Mouse (Mus musculus): ENCODE data around the gene Pdia5.
A peak's percentile ranks its signal among the peaks of the same experiment; 100 is the strongest.

Gene Pdia5

DNA sequence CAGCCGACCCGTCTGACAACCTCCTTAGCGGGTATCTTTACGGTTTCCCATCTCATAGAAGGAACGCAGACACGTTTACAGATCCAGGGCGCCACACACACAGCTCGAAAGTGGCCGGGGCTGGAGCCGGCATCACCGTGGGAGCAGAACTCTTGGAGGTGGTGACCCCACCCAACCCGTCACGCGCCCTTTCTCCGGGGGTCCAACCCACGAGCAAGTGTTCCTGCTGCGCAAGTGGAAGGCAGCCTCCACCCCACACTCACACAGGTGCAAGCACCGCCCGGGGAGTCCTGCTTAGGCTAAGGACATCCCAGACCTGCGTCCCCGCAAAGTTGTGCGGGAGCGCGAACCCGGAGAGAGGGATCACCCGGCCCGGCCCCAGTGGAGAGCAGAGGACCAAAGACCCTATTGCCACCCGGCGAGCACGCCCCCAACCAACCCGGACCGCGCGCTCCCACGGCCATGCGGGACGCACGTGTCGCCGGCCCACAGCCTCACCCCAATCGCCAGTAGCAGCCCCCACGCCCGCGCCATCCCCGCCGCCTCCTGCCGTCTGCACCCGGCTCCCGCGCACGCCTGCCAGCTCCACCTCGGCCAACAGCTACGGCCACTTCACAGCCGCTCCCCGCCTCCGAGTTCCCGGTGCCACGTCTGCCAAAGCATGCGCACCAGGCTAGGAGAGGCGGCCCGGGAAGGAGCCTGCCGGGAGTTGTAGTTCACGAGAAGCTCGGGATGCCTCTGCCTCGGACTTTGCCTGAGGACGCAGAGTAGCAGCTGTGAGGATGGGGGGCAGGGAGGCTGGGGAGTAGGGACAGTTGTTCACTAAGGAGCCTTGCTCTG is at the start of gene Pdia5:
TSS of gene Pdia5 (minus strand) at position 643 of the 840 bp plus-strand sequence.
- peak; percentile 93 to 97 for DNase-seq

DNA sequence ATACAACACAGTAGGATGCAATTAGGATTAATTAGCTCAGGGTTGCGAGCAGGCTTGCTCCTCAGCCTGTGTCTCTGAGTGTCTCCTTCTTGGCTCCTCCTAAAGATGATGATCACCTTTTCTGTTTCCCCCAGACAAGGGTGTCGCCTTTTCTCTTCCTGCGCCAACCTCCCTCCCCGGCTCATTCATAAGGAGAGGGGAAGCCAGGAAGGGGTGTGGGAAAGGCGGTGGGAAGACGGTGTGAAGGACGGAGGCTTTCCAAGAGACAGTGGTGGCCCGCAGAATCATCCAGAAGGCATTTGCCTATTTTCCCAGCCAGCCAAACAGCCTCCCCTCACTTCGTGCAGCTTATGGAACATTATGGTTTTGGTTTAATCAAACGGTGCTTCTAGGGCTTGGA is 48.4 kb upstream of the Pdia5 start:
- peak; percentile 32 to 55 for DNase-seq

DNA sequence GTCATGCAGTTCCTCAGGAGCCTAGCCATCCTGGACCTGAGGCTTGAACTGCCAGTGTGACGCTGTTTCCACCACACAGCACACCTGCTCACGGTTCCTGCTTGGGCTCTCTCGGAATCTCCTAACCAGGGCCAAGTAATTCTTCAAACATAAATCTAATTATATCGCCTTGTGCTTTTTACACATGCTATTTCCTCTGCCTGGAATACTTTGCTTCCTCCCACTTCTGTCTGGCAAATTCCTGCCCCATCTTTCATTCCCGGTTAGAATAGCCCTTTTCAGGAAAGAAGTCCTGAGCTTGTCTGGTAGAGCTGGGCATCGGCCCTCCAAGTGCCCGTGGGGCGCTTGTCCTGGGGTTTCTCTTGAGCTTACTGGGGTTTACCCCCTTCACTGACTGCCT is 47.0 kb upstream of the Pdia5 start:
- DNase-seq: peak in 1 of 2 experiments; percentile 41

DNA sequence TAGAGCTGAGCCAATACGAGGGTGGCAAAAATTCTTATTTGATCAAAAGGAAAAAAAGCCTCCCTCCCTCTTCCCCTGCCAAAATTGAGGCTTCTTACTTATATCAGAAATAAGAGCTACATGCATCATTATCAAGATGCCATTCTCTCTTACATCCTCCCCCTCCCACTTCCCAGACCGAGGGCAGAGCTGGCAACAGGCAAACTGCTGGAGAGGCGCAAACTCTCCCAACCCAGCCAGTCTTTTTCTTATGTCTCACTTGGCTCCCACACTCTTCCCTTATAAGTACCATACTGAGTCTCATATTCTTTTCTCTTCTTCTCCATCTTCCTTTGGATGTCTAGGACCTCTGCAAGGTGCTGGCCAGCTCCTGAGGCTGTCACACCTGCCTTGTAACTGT is 44.0 kb upstream of the Pdia5 start:
- no peak for DNase-seq

DNA sequence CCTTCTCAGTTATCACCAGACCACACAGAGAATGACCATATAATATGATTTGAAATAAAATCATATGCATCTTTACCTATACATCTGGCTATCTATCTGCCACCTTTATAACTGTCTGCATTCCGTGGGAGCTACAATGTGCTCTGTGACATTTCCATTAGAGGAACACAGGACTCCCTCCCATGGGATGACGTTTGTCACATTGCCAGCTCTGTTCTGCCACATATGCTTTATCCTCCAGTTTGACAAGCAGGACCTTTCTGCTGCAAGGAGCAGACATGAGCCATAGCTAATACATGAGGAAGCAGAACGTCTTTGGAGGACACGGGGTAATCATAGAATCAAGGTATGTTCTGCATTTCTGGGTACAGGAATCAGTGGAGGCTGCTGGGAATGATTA is 33.5 kb upstream of the Pdia5 start:
- no peak for DNase-seq

DNA sequence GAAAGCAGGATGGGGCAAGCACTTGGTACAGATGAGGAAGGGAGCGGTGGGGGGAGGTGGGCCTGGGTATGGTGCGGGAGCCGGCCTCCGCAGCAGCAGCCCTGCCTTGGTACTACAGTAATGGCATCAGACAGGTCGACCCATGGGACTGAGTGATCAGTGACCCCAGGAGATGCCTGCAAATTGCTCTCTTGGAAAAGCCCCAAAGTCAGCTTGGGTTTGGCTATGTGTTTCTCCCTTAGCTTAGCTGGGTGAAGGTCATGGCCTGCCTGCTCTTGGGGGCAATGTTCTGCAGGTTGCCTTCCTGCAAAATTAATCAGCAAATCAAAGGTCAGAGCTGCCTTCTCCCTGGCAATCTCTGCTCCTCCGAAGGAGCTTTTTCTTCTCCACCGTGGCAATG is 28.6 kb upstream of the Pdia5 start:
- DNase-seq: peak; percentile 70 to 85

DNA sequence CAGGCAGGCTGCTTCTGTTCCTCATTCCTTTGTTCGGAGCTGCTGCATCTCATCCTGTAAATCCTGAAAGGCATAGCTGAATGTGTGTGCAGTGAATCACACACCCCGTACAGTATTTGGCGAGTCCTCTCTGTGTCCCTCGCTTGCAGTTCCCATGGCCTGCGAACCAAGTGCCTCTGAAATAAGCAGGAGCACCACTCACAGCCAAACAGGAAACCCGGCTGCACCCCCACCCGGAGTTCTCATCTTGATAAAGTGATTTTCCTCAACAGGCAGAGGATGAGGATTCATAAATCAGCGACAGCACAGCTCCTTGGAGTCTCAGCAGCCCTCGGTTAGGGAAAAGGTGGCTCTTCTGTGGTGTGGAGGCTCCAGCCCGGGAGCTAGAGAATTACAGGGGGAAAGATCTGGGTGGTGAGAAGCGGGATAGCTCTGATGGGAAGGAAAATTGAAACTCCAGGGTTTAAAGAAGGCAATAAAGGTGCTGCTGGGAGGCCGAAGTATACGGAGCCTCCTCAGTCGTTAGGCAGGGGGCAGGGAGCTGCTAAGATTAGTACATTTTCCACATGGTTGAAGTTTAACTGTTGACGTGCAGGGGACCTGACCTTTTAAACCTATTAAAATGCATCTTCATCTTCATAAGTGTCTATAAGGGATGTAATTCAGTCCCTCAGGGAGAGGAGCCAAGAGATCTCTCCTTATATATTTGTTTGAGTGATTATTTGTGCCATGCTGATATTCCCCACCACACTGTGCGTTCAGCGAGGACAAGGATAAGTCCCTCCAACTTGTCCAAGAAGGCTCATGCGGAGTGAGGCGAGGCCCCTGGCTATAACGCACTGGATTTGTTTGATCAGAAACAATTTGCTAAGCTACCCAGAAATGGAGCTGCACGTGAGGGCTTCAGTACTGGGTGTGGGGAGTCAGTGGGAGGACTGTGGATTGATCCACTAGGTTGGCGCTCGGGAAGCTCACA is 27.6 kb upstream of the Pdia5 start:
- peak; percentile 76 to 77 for DNase-seq

DNA sequence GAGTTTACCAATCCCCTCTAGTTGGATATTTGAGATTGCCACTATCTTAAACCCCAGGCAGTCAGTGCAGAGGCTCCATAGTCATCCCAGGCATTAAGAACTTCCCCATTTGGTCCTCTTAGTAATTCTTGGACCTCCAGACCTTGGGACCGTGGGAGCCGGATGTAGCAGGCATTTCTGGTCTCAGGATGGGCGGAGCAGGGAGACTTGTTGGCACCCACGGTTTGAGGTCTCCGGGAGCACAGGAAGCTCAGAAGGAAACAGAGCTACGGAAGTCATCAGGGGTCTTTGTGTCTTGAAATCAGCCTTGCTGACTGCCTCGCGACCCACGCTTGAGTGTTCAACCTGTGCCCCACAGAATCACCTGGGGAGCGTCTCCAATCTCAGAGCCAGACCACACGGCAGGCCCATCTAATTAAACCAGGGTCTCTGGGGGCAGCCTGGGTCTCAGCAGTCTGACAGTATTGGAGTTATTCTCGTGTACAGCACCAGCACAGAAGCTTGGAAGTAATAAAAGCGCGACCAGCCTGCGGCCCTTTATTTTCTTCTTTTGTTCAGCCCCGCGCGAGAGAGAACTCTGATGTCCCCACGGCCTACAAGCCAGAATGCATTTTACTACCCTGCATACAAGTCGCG is 25.4 kb upstream of the Pdia5 start:
- peak; percentile 60 to 76 for DNase-seq

DNA sequence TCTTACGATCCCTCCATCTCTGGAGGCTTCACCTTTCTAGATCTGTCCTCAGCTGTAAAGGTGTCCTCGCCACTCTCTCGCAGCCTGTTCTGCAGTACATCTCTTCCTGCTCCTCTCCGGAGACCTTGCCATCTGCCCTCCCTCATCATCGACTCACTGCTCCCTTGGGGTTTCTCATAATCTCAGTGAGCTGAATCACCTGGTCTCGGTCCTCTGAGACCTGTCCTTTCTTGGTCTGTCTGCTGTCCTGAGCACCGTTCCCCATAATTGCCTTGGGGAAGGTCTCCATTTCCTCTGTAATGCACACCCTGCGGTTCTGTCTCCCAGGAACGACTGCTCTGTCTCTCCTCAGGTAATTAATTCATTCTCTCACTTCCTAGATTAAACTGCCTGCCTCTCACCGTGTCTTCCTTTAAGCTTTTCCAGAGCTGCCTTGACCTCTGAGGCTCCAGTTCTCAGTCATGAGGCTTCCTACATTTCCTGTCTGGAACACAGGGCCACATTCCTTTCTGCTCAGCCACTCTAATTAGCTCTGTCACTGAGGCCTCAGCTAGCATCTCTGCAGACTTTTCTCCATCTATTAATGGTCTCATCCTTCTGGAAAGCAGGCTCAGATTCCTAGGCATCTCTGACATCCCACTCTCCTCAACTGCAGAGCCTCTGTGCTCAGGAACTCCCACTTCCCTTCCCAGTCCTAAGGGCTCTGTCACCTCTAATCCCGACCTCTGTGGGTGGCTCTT is 18.8 kb upstream of the Pdia5 start:
- DNase-seq: no peak

DNA sequence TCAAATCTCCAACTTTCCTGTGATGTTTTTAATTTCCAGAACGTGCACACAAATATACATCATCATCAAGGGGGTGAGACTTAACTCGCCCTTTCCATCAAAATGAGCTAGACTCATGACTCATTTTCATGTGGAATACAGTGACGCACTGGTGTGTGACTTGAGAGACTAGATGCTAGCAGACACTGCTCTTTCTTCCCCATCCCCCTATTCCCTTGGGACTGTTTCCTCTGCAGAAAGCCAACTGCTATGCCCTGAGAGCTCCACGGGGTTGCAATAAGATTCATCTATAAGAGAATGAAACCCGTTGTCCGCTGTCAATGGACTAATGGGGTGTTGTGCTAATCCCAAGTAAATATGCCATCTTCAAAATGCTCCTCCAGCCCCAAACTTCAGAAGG is 17.9 kb upstream of the Pdia5 start:
- no peak for DNase-seq

DNA sequence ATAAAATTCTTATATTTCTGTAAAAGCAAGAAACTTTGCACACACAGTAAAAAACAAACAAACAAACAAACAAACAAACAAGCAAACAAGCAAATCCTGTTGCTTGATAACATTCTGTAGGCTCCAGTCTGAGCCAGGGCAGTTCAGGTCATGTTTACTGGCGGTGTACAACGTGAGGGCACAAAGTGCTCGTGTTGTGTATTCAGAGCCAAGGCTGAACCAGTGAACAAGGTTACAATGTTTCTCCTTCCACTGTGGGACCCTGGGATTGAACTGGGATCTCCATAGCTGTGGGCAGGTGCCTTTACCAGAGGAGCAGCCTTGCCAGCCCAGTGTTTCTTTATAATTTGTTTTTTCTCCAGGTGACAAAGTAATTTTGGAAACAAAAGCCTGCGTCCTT is 15.1 kb upstream of the Pdia5 start:
- no peak for DNase-seq

DNA sequence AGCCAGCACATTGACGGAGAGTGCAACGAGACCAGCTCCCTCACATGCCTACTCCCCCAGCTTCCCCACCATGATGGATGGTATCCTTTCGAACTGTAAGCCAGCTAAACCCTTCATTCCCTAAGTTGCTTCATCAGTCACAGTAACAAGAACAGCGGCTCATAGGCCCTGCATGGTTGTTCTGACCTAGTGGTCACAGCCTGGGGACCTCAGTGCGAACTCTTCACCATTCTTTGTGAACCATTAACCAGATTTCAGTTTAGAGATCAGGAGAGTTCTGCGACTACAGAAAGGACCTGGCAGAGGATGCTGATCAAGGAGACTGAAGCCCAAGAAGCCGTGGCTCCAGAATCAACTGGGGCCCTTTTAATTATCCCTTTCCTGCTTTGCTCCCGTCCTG is 13.6 kb upstream of the Pdia5 start:
- DNase-seq: no peak

DNA sequence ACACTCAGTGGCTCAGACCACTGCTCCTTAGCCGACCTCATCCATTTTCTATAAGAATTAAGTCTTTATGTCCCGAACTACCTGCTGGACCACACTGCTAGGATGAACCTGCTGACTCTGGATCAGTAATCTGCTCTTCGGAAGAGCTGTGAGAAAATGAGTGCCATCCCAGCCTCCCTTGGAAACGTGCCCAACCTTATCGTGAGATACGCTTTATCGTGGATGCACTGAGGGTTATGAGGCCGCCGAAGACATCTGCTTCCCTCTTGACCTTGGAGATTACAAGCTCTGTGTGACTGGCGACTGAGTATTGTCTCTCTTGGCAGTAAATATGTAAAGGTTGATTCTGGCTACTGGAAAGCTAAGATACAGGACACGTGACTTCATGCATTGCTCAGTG is 11.8 kb upstream of the Pdia5 start:
- no peak for DNase-seq

DNA sequence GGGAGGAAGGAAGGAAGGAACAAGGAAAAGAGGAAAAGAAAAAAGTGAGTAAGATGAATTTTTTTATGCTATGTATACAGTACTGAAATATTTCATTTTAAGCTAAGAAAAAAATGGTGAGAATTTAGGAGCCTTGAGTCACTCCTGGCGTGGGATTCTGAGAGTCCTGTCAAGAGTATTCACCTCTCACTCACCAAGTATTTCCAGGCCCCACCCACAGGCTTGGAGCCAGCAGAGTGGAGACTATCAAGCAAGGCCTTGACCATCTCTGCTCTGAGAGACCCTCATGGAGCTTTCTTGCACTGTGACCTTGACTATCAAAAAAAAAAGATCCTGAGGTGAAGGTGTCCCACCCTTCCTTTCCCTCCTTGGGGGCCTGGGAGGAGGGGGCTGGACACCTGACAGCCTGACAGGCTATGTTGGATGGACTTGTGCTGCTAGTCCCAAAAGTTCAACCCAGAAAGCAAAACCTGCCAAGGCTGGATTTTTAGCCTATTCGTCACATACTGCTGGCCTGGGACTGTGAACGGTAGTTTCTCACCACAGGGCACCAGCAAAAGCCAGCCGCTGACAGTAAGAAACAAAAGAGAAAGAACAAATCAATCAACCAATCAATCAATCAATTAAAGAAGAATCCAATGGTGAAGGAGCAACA is 10.6 kb upstream of the Pdia5 start:
- DNase-seq: no peak

DNA sequence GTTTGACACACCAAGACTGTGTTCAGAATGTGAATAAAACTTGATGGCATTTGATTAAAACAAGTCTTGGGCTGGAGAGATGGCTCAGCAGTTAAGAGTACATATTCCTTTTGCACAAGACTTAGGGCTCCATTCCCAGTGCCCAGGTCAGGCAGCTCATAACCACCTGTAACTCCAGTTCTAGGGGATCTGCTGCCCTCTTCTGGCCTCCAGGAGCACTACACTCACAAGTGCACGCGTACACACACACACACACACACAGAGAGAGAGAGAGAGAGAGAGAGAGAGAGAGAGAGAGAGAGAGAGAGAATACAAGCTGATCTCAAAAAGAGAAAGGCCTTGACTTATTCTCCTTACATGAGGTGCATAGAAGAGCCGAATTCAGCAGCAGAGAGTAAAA is 9.7 kb upstream of the Pdia5 start:
- DNase-seq: no peak

DNA sequence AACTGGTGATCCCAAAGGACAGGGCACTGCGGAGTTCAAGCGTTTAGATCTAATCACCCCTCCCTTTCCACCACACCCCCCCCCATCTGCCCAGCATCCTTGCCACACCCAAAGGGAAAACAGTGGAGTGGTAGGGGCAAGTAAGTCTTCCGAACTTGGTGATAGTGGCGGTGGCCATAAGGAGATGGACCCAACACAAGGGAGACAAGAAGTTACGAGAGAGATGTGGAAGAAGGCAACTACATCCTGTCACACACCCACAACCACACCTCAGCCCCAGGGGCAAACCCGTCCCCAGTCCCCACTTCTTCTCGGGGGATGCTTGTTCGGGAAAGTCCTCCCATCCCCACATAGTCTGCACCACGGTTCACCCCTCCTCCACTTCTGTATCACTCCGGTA is 880 bp downstream of the Pdia5 start:
- DNase-seq: peak in 1 of 2 experiments; percentile 23

DNA sequence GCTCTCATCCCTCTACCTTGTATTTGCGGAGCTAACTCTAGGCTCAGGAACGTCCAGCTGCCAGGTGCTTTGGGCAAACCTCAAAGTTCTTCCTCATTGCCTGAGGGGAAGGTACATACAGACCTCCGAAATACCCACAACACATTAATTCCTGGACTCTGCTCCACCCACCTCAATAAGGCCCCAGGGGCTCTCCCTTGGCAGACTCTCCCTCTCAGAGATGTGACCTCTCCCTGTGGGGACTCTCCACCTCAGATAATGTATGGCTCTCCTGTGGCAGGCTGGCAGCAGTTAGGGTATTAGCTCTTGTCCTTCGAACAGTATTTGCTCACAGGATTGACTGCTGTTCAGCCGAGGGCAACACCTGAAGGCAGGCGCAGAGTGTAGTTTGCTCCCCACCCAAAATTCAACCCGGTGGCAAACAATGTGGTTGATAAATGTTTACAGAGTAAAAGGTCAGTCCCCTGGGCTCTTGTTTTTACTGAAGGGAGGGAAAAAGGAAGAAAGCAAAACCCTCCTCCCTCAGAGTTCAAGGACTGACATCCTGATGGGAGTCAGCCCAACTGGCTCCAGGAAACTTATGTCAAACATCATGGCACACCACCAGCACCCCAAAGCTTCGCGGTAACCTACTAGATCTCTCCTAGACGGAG is 1.5 kb downstream of the Pdia5 start:
- DNase-seq: peak; percentile 26 to 30

DNA sequence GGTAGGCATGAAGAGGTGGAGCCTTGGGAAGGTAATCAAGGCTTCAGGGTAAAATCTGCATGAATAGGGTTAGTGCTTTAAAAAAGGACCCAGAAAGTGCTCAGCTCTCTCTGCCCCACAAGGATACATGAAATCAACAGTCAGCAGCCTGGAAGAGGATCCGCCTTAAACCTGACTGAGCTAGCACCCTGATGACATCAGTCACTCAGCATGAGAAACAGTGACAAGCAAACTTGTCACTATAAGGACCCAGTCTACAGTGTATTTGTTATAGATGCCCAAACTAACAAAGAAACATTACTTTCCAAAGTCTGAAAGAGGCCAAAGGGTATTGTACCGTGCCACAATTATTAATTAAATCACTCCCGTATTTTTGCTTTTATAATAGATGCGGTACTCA is 2.9 kb downstream of the Pdia5 start:
- DNase-seq: no peak

DNA sequence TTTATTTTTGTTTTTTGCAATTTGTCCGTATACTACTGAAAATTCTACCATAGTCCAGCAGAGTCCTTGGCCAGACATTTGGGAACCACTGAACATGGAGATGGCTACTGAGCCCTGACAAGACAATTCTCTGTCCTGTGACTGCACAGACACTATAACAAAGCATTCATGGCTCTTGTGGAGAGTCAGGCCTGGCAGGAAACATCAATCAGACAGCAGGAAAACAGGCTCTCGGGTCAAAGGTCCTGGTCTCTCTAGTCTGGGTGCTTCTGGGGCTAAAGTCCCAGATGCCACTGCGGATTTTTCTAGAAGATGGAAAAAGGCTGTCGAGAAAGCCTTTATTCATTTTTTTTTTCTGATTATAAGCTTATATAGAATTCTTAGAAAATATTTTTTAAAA is 3.6 kb downstream of the Pdia5 start:
- DNase-seq: peak; percentile 72 to 74

DNA sequence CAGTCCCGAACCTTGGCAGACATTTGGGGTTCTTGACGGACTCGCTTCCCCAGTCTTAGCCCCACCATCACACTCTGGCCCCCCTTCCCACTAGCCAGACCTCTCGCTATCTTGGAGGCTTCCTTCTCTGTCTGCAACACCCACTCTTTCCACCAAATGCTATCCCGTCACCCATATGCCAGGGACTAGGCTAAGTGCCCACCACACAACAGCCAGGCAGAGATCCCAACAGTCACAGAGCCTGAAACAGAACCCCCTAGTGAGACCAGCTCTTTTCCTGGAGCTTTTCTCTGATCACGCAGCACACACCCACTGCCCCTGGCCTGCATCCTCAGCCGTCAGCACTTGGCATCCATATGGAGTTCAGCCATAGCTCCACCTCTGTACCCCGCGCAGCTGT is 5.0 kb downstream of the Pdia5 start:
- peak in 1 of 2 experiments; percentile 36 for DNase-seq

DNA sequence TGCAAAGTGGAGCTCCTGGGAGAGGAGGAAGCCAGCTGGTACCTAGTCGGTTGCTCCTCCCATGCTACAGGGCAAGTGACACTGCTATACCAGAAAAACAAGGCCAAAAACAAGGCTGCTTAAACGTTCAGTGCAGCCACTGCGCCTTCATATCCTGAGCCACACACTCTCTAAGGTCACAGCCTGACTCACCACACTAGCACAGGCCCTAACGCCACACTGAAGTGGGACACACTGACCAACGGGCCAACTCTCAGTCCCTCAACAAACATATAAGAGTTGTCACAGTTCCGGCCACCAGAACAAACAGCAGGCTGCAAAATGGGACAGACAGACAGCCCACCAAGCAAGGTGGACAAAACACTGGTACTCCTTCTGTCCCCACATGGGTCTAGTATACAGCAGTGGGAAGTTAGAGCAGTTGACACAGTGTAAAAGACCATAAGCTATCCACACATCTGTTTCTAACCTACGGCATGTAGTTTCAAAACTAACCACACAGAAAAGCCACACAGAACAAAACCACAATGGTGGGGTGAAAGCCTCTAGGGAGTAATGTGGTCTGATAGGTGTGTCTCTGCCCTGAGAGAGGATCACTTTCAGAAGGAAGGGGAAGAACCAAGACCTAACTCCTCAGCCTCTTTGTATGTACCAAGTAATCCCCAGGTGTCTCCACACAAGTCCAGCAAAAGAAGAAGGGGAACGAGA is 6.0 kb downstream of the Pdia5 start:
- DNase-seq: no peak

Data from kidney, postnatal 25 days (tissue).